Mouse (Mus musculus): ENCODE results near the gene Pla2g4a.

The Pla2g4a gene
- long read RNA-seq, experiment 1, transcript Pla2g4a-201 (18 exons, 2,856 nt): major isoform, 6 of 7 reads
- long read RNA-seq, experiment 1, partial matches to known transcripts: 1 of 7 reads
- long read RNA-seq, experiment 1, other reads (novel, unspliced or antisense): 0 of 7 reads
- long read RNA-seq, experiment 2, partial matches to known transcripts: 2 of 5 reads
- long read RNA-seq, experiment 2, other reads (novel, unspliced or antisense): 1 of 5 reads

DNA sequence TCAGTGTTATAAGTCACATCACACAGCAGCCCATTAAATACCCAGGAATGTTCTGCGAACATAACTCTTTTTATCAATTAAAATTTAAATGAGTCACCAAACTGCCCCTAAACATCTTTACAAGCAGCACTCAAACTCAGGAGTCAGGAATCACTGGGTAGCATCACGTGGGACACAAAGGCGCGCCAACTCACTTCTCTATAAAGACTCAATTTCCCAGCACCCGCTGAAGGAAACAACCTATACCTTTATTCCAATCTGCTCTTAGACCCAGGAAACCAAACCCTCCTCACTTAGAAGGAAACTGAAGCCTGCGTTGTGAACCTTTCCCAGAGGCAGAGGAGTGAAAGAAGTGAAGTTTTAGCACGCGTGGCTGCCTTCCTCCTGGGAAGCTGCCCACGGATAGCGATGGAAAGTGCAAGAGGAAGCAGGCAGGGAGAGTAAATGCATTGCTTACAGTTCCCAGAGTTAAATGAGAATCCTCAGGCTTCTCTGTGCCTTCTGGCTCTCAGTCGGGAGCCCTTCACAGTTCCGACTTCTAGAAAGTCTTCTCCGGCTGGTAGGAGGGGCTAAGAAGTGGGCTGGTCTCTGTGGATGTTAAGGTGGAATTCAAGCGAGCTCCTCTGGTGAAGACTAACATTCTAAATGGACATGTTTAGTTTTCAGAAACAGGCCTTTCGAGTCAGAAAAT lies at the start of gene Pla2g4a:
Pla2g4a (minus strand) TSS at position 557 of the 691 bp plus-strand sequence.
- intact Hi-C loops (cut with DNase I): no loop called here

GRCm38 (mm10) chr1:150010629-150010979 lies 49.5 kb upstream of the Pla2g4a start:
- intact Hi-C loops (cut with DNase I): no loop called here

DNA sequence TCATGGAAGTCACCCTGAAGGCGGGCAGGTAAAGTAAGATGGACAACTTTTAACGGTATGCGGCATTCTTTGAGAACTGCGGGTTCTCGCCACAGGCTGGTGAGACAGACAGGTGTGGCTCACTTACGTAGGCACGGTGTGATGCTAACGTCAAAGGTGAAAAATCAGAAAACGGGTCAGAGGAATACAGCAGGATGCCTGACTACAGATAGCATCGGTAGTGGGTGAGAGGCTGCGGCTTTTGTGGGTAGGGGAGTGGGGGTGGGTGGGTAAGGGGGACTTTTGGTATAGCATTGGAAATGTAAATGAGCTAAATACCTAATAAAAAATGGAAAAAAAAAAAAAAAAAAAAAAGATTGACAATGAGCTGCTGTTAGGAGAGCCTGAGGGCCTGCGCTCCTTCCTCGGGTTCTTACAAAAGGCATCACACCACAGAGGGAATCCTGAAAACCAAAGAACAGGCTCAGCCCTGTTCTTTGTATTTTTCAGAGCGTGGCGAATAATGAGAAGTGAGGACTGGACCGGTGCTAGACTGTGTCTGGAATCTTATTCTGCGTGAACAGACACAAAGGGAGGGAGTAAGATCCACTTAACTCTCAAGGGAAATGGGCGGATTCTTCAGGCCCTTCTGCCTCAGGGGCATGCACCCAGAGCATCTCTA lies 49.0 kb upstream of the Pla2g4a start:
- intact Hi-C loops (cut with DNase I): no loop called here

DNA sequence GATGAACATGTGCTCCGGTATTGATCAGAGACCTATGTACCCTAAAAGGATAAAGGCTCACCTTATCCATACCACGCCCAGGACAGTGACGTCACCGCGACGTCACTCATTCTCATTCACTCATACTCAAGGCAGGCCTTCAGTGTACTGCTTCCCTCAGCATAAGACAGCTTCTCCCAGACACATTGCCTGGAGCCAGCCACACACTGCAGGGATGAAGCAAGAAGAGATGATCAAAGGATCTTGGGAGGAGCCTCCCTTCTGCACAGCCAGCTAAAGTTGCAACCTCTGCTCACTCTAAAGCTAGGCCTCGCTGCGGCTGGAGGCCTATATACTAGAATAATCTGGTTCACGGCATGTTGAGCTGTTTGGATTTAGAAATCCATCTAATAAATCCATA lies 48.0 kb upstream of the Pla2g4a start:
- intact Hi-C loops (cut with DNase I): no loop called here

- intact Hi-C loops (cut with DNase I): no loop called here
Measured at GRCm38 (mm10) chr1:149975626-149976025, 14.5 kb upstream of the Pla2g4a start.

DNA sequence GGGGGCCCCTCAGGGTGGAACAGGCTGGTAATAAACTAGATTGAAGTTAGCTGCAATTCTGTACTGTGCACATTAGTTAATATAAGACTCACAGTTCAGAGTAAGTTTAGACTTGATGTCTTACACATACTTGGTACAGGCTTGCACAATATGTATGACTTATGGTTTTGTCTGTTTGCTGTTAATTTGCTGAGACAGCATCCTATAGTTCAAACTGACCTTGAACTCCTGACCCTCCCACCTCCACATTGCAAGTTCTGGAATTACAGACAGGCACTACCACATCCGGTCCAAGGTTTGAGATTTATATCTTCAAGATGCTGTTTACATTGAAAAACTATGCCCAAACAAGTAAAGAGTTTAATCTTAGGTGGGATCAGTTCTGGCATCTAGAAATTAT lies 4.7 kb upstream of the Pla2g4a start:
- intact Hi-C loops (cut with DNase I): no loop called here

GRCm38 (mm10) chr1:149961425-149962303 lies 574 bp upstream of the Pla2g4a start:
- intact Hi-C loops (cut with DNase I): no loop called here

- intact Hi-C loops (cut with DNase I): no loop called here
Measured at GRCm38 (mm10) chr1:149960251-149960650, 839 bp downstream of the Pla2g4a start.

GRCm38 (mm10) chr1:149959069-149959468 lies 2.0 kb downstream of the Pla2g4a start:
- intact Hi-C loops (cut with DNase I): no loop called here

DNA sequence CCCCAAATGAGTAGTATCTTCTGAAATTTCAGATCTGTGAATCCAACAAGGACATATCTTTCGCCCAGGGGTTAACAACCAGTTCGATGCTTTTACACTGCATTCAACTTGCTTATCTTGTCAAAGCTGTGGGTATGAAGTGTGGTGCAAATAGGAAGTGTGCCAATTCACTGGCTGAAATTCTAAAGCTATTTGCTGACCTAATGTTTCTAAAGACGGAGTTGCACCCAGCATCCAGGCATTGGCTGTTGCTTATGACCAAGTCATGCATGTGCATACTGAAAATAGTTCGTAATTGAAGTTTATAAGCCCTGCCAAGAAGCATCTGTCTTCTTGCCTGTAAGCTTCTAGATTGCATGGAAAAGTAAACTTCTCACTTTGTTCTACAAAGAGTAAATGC lies 5.6 kb downstream of the Pla2g4a start:
- intact Hi-C loops (cut with DNase I): no loop called here

GRCm38 (mm10) chr1:149954026-149954425 lies 7.1 kb downstream of the Pla2g4a start:
- intact Hi-C loops (cut with DNase I): no loop called here

- intact Hi-C loops (cut with DNase I): no loop called here
Measured at GRCm38 (mm10) chr1:149952050-149952449, 9.0 kb downstream of the Pla2g4a start.

DNA sequence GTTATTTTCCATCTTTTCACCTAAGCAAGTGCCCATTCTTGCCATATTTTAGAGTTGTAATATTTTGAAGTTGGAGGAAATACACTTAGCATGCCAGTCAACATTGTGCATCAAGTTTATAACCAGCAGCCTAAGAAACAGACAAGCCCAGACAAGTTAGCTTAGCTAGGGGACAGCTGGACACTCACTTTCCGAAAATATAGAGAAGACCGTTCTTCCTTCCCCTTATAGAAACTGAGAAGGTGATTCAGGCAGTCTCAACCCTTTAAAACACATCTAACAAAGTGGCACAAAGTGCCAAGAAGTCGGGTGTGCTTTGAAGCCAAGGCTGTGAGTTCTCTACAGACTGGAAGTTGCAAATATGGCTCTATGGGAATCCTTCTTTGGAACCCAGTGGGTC lies 10.4 kb downstream of the Pla2g4a start:
- intact Hi-C loops (cut with DNase I): no loop called here

GRCm38 (mm10) chr1:149950254-149950653 lies 10.8 kb downstream of the Pla2g4a start:
- intact Hi-C loops (cut with DNase I): no loop called here

DNA sequence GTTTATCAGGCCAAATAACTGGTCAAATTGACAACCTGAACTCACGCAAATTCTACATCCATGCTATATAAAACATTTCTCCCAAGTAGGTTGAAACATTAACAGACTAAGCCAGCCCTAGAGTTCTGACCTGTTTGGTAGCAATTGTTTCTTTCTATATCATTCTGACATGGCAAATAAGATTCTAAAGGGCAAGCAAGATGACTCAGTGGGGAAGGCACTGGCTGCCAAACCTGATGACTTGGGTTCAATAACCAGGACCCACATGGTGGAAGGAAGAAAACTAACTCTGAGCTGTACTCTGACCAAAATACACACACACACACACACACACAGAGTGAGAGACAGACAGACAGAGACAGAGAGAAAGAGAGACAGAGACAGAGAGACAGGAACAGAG lies 11.8 kb downstream of the Pla2g4a start:
- intact Hi-C loops (cut with DNase I): no loop called here

- intact Hi-C loops (cut with DNase I): no loop called here
Measured at GRCm38 (mm10) chr1:149948066-149948825, 12.8 kb downstream of the Pla2g4a start.

GRCm38 (mm10) chr1:149946993-149947392 lies 14.1 kb downstream of the Pla2g4a start:
- intact Hi-C loops (cut with DNase I): no loop called here

DNA sequence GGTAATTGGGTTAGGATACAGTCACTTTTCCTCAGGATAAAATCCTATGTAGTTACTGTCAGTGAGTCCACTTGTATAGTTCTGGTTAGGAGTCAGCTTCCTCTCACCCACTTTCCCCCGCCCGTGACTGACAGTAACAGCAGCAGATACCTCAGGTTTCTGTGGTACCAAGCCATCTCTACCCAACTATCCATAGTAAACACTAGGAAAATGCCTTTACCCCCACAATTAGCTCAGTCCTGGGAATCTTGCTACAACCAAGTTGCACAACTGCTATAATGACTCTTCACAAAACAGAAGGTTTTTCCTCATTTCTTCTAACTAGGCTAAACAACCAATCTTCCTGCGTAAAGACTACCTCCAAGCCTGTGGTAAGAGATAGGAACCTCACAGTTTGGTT lies 14.7 kb downstream of the Pla2g4a start:
- intact Hi-C loops (cut with DNase I): no loop called here

DNA sequence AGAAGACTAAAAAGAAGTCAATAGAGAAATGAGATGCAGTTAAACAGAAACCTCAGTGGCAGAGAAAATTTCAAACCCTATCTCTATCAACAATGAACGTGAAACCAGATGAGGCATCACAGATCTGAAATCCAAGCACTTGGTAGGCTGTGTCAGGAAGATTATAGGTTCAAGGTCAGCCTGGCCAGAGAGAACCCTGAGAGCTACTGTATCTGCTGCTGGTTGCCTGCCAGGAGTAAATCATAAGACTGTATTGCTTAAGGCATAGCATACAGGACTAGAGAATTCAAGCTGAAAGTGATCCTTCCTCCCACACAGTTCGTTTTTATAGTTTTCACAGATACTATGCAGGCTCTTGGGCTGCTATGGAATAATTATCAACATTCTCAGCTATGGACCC lies 17.5 kb downstream of the Pla2g4a start:
- intact Hi-C loops (cut with DNase I): no loop called here

DNA sequence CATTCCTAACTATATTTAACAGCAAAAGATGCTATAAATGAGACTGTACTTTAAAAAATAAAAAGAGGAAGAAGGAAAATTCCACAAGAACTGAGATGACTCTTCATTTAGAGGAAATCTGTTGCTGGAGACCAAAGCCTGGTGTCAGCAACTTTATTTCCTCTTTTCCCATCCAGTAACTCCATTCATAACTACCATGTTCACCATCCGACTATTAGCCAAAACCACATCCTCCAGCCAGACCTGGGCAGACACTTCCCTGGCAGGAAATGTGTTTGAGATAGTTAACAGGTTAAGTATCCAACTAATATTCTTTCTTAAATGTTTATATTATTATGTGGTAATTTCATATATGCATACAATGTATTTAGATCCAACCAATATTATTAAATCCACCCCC lies 20.8 kb downstream of the Pla2g4a start:
- intact Hi-C loops (cut with DNase I): no loop called here
